Mouse (Mus musculus) thymus, adult 18-20 months (tissue): ENCODE data around the gene Lrp2bp.

ENCODE experiments used
- DNase-seq, 2 experiments: peaks; one replicate each; pipeline ENCODE4 v3.0.0; 2022; ENCODE audit warnings: mixed read lengths in 2 of 2

Lrp2bp gene

GRCm38 (mm10) chr8:46036217-46036616 lies 37.1 kb downstream of the Lrp2bp start:
- DNase-seq: no peak

DNA sequence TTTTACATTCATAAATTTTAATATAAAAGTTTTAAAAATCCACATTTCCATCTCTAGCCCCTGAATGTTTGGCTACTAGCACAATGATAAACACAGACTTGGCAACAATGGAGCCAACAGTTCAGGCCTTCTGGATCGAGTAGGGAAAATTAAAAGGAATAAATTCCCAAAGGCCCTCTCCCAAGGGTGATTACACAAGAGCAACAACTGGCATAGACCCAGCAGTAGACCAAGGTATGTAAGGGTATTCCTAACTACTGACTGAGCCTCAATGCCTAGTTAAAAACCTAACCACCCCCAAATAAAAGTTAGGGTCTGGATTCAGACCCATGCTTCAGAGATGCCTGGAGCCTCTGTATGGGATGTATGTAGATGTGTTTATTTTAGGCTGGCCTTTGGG lies 40.6 kb downstream of the Lrp2bp start:
- no peak for DNase-seq

- no peak for DNase-seq
Measured at GRCm38 (mm10) chr8:46040260-46040659, 41.2 kb downstream of the Lrp2bp start.

DNA sequence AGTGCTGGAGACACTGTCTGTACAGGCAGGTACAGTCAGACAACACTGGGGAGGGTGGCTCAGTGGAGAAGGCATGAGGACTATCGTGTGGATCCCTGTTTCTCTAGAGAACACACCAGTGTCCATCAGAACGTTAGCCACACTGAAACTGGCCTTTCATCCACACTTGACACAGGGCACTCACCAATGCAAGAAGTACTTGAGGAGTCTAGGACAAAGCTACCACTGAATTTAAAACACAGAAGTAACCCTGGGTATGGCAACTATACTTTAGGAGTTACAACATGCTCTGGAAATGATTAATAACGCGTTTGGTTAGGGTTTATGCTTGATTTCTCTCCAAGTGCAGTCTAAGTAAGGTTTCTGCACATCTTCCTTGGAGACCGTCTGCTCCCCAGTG lies 73.7 kb downstream of the Lrp2bp start:
- no peak for DNase-seq

GRCm38 (mm10) chr8:46073540-46074140 lies 74.5 kb downstream of the Lrp2bp start:
- no peak for DNase-seq

- no peak for DNase-seq
Measured at GRCm38 (mm10) chr8:46075223-46075622, 76.1 kb downstream of the Lrp2bp start.

DNA sequence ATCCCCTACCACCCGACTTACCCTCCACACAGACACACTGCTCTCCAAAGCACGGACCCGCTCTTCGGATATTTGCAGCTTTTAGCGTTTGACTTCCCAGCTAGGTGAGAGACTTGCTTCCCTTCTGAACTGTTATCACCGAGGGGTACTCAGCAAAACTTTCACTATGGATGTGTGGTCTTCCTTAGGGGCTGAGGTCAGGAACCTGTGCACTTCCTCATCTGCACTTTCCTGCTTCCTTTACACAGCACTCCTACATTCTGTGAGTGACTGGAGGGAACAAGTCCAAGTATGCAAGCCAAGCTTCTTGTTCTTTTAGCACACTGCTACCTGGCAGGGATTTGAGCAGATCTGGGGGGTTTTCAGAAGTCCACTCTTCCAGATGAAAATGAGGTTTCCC lies 79.8 kb downstream of the Lrp2bp start:
- DNase-seq: no peak
